Mouse (Mus musculus): Measurements from ENCODE around the gene Ncoa6.

DNA sequence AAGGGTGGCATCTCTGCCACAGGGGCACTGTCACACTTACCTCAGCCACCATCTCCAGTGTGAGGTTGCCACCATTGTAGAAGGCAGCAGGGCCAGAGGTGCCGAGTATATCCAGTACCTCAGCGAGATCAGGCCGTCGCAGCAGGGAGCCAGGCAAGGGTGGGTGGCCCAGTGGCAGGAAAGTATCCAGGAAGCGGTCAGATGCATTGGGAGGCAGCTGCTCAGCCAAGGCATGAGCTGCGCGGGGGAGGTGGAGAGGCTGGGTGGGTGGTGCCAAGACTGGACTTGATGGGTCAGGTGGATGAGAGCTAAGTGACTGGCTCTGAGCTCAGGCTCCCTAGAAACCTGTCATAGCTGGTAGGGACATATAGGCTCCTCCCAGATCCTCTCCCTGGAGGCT lies 28.9 kb upstream of the Ncoa6 start:
- TF ChIP-seq CTCF (IDR thresholded peaks at IDR 0.05; ENCODE audit: low read depth): no peak
- TF ChIP-seq EP300 (optimal IDR thresholded peaks at IDR 0.05): no peak

Data from stomach, postnatal 0 days (tissue).